In the genomic region with DNA sequence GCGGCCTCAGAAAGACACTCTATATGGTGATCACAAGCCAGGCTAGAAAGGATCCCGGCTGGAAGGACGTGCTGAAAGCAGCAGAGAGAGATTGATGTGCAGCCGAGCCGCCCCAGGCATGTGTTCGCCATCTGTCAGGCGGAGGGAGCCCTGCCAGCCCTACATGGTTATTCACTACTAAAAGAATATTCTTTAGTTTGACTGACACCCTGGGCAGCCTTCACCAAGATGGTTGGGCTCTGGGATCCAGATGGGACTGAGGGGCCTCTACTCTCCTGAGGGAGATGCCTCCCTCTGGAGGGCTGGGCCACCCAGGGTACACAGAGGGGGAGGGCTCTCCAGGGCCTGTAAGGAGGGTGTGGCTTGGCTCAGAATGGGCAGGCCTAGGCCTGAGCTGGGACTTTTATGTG, we compare ENCODE assay signal across 9 mouse cellular contexts.
DNase-seq lines count a peak whose midpoint lies in the region; ATAC-seq and TF ChIP-seq lines count a peak whose summit lies in the region.
"Had no signal": no experiment of that assay in that cellular context is flagged by ENCODE, and none has a peak within 500 bp of the region (broad histone marks: within the 10 kb centered on the region; RNA-seq: fewer than 3 reads in every experiment).

No protein-coding gene starts in this region.

- no peak for DNase-seq in liver, embryonic 11.5 days (ENCODE audit: low spot score)
- no peak for DNase-seq in liver, postnatal 0 days
- DNase-seq in forebrain, embryonic 11.5 days (ENCODE audit: low spot score), result peak; percentile 58
- peak; percentile 23 for DNase-seq in heart, postnatal 25 days (ENCODE audit: low spot score)
- DNase-seq in left cerebral cortex, adult 8-10 months (ENCODE audit: low spot score in 2 of 2), result peak; percentile 21 to 71
- no peak for DNase-seq in thymus, adult 18-20 months

- intact Hi-C loops in heart, postnatal 25 days (cut with DNase I), result no loop called here

- no peak overlapping the region for H3K4me3 ChIP-seq in liver, embryonic 11.5 days (ENCODE audit: low read depth, low read length)
- H3K4me3 ChIP-seq in liver, postnatal 0 days (ENCODE audit: low read depth, low read length), result no peak overlapping the region
- H3K4me3 ChIP-seq in forebrain, embryonic 11.5 days (ENCODE audit: low read depth, low read length), result no peak overlapping the region
- no peak overlapping the region for H3K4me3 ChIP-seq in midbrain, embryonic 16.5 days (ENCODE audit: low read depth, low read length)

- WGBS in liver, embryonic 11.5 days, result 54% methylated on average over 7 of the region's 7 CpGs
- WGBS in liver, postnatal 0 days (ENCODE audit: insufficient replicate concordance), result 72% methylated on average over 7 of the region's 7 CpGs
- WGBS in forebrain, embryonic 11.5 days, result 52% methylated on average over 7 of the region's 7 CpGs
- 23% methylated on average over 7 of the region's 7 CpGs for WGBS in midbrain, embryonic 16.5 days

- ATAC-seq in liver, embryonic 11.5 days (replicated peaks; ENCODE audit: low FRiP score), result peak; percentile 57; the same call in 1 of the 2 replicates
- ATAC-seq in liver, postnatal 0 days, result no peak
- ATAC-seq in forebrain, embryonic 11.5 days (replicated peaks; ENCODE audit: low FRiP score), result peak; percentile 89
- peak; percentile 86 for ATAC-seq in midbrain, embryonic 16.5 days
- ATAC-seq in erythroid progenitor cell, adult 5-6 weeks (replicated peaks; ENCODE audit: low FRiP score, poor library complexity, severe bottlenecking), result no peak

- no peak for TF ChIP-seq CTCF in liver, postnatal 0 days (IDR thresholded peaks at IDR 0.05; ENCODE audit: low read depth)

- H3K9ac ChIP-seq in liver, embryonic 11.5 days (ENCODE audit: low read depth, low read length), result no peak overlapping the region
- H3K9ac ChIP-seq in liver, postnatal 0 days (replicated peaks), result no peak overlapping the region
- H3K9ac ChIP-seq in forebrain, embryonic 11.5 days (ENCODE audit: low read length), result no peak overlapping the region
- H3K9ac ChIP-seq in midbrain, embryonic 16.5 days (ENCODE audit: low read depth, low read length), result no peak overlapping the region
- H3K9ac ChIP-seq: liver, embryonic 14.5 days had no signal

- H3K4me2 ChIP-seq in liver, embryonic 11.5 days, result no peak overlapping the region
- H3K4me2 ChIP-seq in liver, postnatal 0 days (ENCODE audit: low read depth, low read length), result no peak overlapping the region
- no peak overlapping the region for H3K4me2 ChIP-seq in forebrain, embryonic 11.5 days (ENCODE audit: low read depth, low read length, severe bottlenecking)
- peak overlapping the region; percentile 8; the same call in 1 of the 2 replicates for H3K4me2 ChIP-seq in midbrain, embryonic 16.5 days (ENCODE audit: low read length)

- H3K27ac ChIP-seq in liver, embryonic 11.5 days (ENCODE audit: low read depth, low read length), result no peak overlapping the region
- no peak overlapping the region for H3K27ac ChIP-seq in liver, postnatal 0 days (ENCODE audit: low read depth)
- no peak overlapping the region for H3K27ac ChIP-seq in forebrain, embryonic 11.5 days (ENCODE audit: low read depth, low read length)
- H3K27ac ChIP-seq in midbrain, embryonic 16.5 days (ENCODE audit: low read length), result 0 out of 2 replicates have a peak overlapping the region, but pooled peaks have one; percentile 6
- H3K27ac ChIP-seq: liver, embryonic 14.5 days had no signal

- H3K9me3 ChIP-seq in liver, embryonic 11.5 days (ENCODE audit: control insufficient read depth, low read length), result no peaks in the 10 kb centered on the region
- H3K9me3 ChIP-seq in liver, postnatal 0 days (ENCODE audit: low read length), result no peaks in the 10 kb centered on the region
- H3K9me3 ChIP-seq in forebrain, embryonic 11.5 days (ENCODE audit: control insufficient read depth, low read length), result no peaks in the 10 kb centered on the region
- no peaks in the 10 kb centered on the region for H3K9me3 ChIP-seq in midbrain, embryonic 16.5 days (replicated peaks; ENCODE audit: control insufficient read depth, low read length, poor library complexity, severe bottlenecking)

- no peak for TF ChIP-seq EP300 in liver, postnatal 0 days (IDR thresholded peaks at IDR 0.05; ENCODE audit: low read depth)

- H3K4me1 ChIP-seq in liver, embryonic 11.5 days (replicated peaks; ENCODE audit: control insufficient read depth, insufficient read depth, low read length), result no peaks in the 10 kb centered on the region
- H3K4me1 ChIP-seq in liver, postnatal 0 days (ENCODE audit: insufficient read depth), result no peaks in the 10 kb centered on the region
- peaks cover 5% of the 10 kb centered on the region; the same call in 1 of the 2 replicates for H3K4me1 ChIP-seq in forebrain, embryonic 11.5 days (replicated peaks; ENCODE audit: control insufficient read depth, insufficient read depth, low read length)
- H3K4me1 ChIP-seq in midbrain, embryonic 16.5 days (ENCODE audit: control insufficient read depth, insufficient read depth, low read length), result no peaks in the 10 kb centered on the region

- no peaks in the 10 kb centered on the region for H3K27me3 ChIP-seq in liver, embryonic 11.5 days (replicated peaks; ENCODE audit: control insufficient read depth, insufficient read depth, low read length)
- no peaks in the 10 kb centered on the region for H3K27me3 ChIP-seq in liver, postnatal 0 days (ENCODE audit: insufficient read depth, low read length)
- H3K27me3 ChIP-seq in forebrain, embryonic 11.5 days (ENCODE audit: control insufficient read depth, insufficient read depth, low read length), result no peaks in the 10 kb centered on the region
- H3K27me3 ChIP-seq in midbrain, embryonic 16.5 days (ENCODE audit: control insufficient read depth, insufficient read depth, low read depth, low read length), result no peaks in the 10 kb centered on the region

- no peaks in the 10 kb centered on the region for H3K36me3 ChIP-seq in liver, embryonic 11.5 days (ENCODE audit: control insufficient read depth, insufficient read depth, low read length)
- no peaks in the 10 kb centered on the region for H3K36me3 ChIP-seq in liver, postnatal 0 days (replicated peaks; ENCODE audit: insufficient read depth, low read length)
- no peaks in the 10 kb centered on the region for H3K36me3 ChIP-seq in forebrain, embryonic 11.5 days (ENCODE audit: control insufficient read depth, insufficient read depth, low read length)
- no peaks in the 10 kb centered on the region for H3K36me3 ChIP-seq in midbrain, embryonic 16.5 days (ENCODE audit: control insufficient read depth, insufficient read depth, low read length)

Comparison
In these comparisons a context has a peak if more than half of its experiments do, and no peak if none do; other contexts are left out.
1. ATAC-seq: peak in liver, embryonic 11.5 days (single experiment), forebrain, embryonic 11.5 days (single experiment) and midbrain, embryonic 16.5 days (single experiment); none in liver, postnatal 0 days (single experiment) and erythroid progenitor cell, adult 5-6 weeks (single experiment).
2. DNase-seq: peak in forebrain, embryonic 11.5 days (single experiment), heart, postnatal 25 days (single experiment) and left cerebral cortex, adult 8-10 months (2 of 2); none in liver, embryonic 11.5 days (single experiment), liver, postnatal 0 days (single experiment) and thymus, adult 18-20 months (0 of 2).